Mouse (Mus musculus) heart, postnatal 0 days (tissue): ENCODE data around the gene Scml4.

ENCODE experiments used
- CTCF ChIP-seq: IDR thresholded peaks from 2 replicates; pipeline ENCODE4 v1.5.1; 2016; ENCODE audit warnings: antibody characterized with exemption, control low read depth, low read depth
- EP300 ChIP-seq: IDR thresholded peaks from 2 replicates; pipeline ENCODE4 v1.6.1; 2016; ENCODE audit warnings: antibody characterized with exemption, low read depth

DNA sequence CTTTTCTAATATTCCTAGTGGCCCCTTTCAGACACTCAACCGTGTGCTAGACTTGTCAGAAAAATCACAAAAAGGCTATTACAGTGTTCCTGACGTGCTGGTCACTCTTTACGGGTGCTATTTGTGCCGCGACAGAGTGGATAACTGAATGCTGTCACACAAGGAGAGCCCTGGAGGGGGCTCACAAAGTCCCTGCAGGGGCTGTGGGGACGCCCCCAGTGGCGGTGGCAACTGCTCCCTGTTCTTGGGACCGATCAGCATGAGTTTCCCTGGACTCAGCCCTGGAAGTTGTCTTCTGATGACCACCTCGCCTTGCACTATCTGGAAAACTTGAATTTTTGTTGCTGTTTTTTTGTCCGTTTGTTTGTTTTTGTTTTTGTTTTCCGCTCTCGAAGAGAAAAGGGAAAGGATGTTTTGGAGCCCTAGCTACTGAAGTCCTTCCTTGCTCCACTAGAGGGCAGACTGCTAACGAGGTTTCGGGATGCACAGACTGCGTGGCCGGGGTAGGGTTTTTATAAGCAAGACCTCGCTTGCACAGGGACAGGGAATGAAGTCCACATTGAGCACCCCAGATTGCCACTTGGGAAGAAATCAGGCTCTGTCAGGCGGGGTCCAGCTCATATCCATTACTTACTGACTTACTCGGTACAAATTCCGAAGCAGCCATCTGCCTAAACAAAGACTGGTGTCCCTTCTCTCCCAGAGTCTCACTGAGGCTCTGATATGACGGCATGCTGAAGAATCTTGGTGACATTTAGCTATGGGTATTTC is 97.9 kb downstream of the Scml4 start:
- TF ChIP-seq CTCF, result peak; percentile 84
- TF ChIP-seq EP300, result no peak
